Mouse (Mus musculus): Measurements from ENCODE around the gene Fsd1. TPM values are rescaled to one million over a fixed set of nuclear protein-coding genes. Genes with fewer than 3 reads are reported as not detected.
A peak's percentile ranks its signal among the peaks of the same experiment; 100 is the strongest.

Fsd1 gene
- polyA plus RNA-seq, 1 experiment: 22.0 TPM

DNA sequence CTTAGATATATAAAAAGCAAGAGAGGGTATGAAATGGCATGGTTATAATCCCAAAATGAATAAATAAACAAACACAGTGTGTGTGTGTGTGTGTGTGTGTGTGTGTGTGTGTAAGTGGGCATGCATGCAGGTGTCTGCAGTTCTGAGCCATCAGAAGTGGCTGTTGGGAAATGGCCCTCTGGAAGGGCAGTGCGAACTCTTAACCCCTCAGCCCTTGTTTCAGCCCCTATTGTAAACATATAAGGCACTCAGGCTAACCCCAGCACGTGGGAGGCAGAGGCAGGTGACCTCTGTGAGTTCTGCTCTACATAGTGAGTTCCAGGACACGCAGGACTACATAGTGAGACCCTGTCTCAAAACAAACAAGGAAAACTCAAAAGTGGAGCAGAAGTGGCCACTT, 9.0 kb upstream of the Fsd1 start:
- no peak for TF ChIP-seq EP300 (IDR thresholded peaks at IDR 0.05; ENCODE audit: insufficient read depth, low read depth, low read length)
- no peak for TF ChIP-seq POLR2A (IDR thresholded peaks at IDR 0.05; ENCODE audit: insufficient read depth, low read length)
- no peak for TF ChIP-seq CTCF (IDR thresholded peaks at IDR 0.05; ENCODE audit: low read depth, low read length)
- Histone ChIP-seq H3K27ac (ENCODE audit: insufficient read depth, low read length) (no peak overlapping the region), H3K4me3 (ENCODE audit: low read depth, low read length) (no peak overlapping the region), H3K36me3 (ENCODE audit: control insufficient read depth, insufficient read depth, low read length, poor library complexity, severe bottlenecking) (no peaks in the 10 kb centered on the region), H3K4me1 (ENCODE audit: control insufficient read depth, insufficient read depth, low read length) (no peaks in the 10 kb centered on the region), H3K27me3 (ENCODE audit: control insufficient read depth, insufficient read depth, low read length, poor library complexity, severe bottlenecking) (no peaks in the 10 kb centered on the region), H3K9ac (ENCODE audit: low read depth, poor library complexity, severe bottlenecking) (no peak overlapping the region), H3K9me3 (replicated peaks; ENCODE audit: control insufficient read depth, insufficient read depth, low read length, poor library complexity, severe bottlenecking) (no peaks in the 10 kb centered on the region)

DNA sequence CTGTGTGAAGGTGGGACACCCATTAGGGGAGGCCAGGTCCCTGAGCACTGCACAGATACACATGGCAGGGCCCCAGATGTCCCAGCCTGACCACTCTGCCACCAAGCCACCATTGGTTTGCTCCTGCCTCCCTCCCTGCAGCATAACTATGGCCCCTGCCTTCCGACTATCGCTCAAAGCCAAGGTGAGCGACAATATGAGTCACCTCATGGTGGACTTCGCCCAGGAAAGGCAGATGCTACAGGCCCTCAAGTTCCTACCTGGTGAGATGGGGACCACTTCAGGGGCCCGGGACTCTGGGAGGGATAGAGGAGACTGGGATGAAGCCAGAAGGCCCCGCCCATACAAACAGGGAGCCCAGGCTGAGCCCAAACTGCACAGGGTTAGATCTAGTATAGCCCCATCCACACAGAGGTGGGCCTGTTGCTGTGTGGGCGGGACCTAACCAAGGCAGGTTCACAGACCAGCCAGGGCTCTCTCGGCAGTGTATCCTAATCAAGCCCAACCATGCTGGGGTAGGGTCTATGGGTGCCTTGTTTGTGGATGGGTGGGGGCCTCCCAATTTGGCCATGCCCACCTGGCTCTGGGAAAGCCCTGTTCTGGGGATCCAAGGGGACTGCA, 4.1 kb downstream of the Fsd1 start:
- TF ChIP-seq CTCF (IDR thresholded peaks at IDR 0.05; ENCODE audit: low read depth, low read length) (no peak), EP300 (IDR thresholded peaks at IDR 0.05; ENCODE audit: insufficient read depth, low read depth, low read length) (no peak), POLR2A (IDR thresholded peaks at IDR 0.05; ENCODE audit: insufficient read depth, low read length) (no peak)
- no peak overlapping the region for H3K4me3 ChIP-seq (ENCODE audit: low read depth, low read length)
- no peak overlapping the region for H3K27ac ChIP-seq (ENCODE audit: insufficient read depth, low read length)
- no peaks in the 10 kb centered on the region for H3K9me3 ChIP-seq (replicated peaks; ENCODE audit: control insufficient read depth, insufficient read depth, low read length, poor library complexity, severe bottlenecking)
- H3K4me1 ChIP-seq (ENCODE audit: control insufficient read depth, insufficient read depth, low read length): no peaks in the 10 kb centered on the region
- H3K27me3 ChIP-seq (ENCODE audit: control insufficient read depth, insufficient read depth, low read length, poor library complexity, severe bottlenecking): no peaks in the 10 kb centered on the region
- H3K9ac ChIP-seq (ENCODE audit: low read depth, poor library complexity, severe bottlenecking): no peak overlapping the region
- no peaks in the 10 kb centered on the region for H3K36me3 ChIP-seq (ENCODE audit: control insufficient read depth, insufficient read depth, low read length, poor library complexity, severe bottlenecking)

DNA sequence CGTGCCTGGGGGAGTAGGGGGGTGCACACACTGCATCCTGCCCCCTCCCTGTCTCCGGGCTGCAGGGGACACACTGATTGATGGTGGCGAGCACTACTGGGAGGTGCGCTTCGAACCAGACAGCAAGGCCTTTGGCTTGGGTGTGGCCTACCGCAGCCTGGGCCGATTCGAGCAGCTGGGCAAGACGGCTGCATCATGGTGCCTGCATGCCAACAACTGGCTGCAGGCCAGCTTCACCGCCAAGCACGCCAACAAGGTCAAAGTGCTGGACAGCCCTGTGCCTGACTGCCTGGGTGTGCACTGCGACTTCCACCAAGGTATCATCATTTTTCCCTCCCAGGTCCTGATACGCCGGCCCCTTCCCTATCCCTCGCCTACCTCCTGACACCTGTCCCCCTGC, 9.7 kb downstream of the Fsd1 start:
- TF ChIP-seq POLR2A (IDR thresholded peaks at IDR 0.05; ENCODE audit: insufficient read depth, low read length) (no peak), CTCF (IDR thresholded peaks at IDR 0.05; ENCODE audit: low read depth, low read length) (no peak), EP300 (IDR thresholded peaks at IDR 0.05; ENCODE audit: insufficient read depth, low read depth, low read length) (no peak)
- Histone ChIP-seq H3K4me3 (ENCODE audit: low read depth, low read length) (no peak overlapping the region), H3K4me1 (ENCODE audit: control insufficient read depth, insufficient read depth, low read length) (no peaks in the 10 kb centered on the region), H3K27ac (ENCODE audit: insufficient read depth, low read length) (no peak overlapping the region), H3K27me3 (ENCODE audit: control insufficient read depth, insufficient read depth, low read length, poor library complexity, severe bottlenecking) (no peaks in the 10 kb centered on the region), H3K9ac (ENCODE audit: low read depth, poor library complexity, severe bottlenecking) (no peak overlapping the region), H3K36me3 (ENCODE audit: control insufficient read depth, insufficient read depth, low read length, poor library complexity, severe bottlenecking) (no peaks in the 10 kb centered on the region), H3K9me3 (replicated peaks; ENCODE audit: control insufficient read depth, insufficient read depth, low read length, poor library complexity, severe bottlenecking) (no peaks in the 10 kb centered on the region)

DNA sequence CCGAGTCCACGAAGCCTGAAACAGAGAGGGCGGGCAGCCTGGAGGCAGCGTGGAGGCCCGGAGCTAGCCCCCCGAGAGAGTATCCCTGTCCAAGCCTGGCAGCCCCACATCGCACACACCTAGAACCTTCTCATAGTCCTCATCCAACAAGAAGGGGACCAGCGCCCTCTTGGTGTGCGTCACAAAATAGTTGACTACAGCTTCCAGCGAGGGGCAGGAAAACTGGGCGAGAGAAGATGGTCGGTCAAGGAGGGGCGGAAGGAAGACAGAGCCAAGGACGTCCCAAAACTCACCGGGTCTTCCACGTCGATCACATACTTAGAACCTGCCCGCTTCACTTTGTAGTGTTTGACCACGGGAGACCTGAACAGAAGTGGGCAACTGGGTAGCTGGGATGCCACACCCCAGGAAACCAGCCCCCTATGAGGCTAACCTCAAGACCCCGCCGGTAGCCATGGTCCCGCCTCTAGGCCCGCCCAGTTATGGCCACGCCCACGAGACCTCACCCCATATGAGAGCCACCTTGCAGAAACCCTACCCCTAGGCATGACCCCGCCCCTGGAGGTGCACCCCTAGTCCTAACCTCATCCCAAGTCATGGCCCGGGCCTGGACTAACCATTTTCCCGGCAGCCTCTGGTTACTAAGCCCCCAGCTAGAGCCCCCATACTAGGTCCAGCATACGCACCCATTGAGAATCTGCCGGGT, 13.6 kb downstream of the Fsd1 start:
- Histone ChIP-seq H3K9ac (ENCODE audit: low read depth, poor library complexity, severe bottlenecking) (peak overlapping the region; percentile 4), H3K27me3 (ENCODE audit: control insufficient read depth, insufficient read depth, low read length, poor library complexity, severe bottlenecking) (no peaks in the 10 kb centered on the region), H3K4me1 (ENCODE audit: control insufficient read depth, insufficient read depth, low read length) (no peaks in the 10 kb centered on the region)

DNA sequence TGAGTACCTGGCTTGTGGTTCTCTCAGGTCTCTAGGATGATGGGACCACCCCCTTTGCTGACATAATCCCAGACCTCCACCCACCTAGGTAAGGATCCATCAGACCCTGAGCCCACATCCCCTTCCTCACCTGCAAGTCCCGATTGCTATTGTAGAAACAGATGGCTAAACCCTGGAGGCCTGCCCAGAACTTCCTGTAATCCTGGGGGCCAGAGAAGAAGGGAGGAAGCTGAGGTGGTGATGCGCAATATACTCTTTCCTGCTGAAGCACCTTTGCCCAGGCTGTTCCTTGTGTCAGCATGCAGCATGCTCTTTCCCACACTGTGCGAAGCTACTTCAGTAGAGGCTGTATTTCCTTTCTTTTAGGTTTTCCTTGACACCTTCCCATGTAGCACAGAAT, 16.7 kb downstream of the Fsd1 start:
- H3K4me1 ChIP-seq (ENCODE audit: control insufficient read depth, insufficient read depth, low read length): peaks cover 2% of the 10 kb centered on the region
- H3K27me3 ChIP-seq (ENCODE audit: control insufficient read depth, insufficient read depth, low read length, poor library complexity, severe bottlenecking): no peaks in the 10 kb centered on the region
- no peak for TF ChIP-seq POLR2A (IDR thresholded peaks at IDR 0.05; ENCODE audit: insufficient read depth, low read length)
- no peak for TF ChIP-seq EP300 (IDR thresholded peaks at IDR 0.05; ENCODE audit: insufficient read depth, low read depth, low read length)
- TF ChIP-seq CTCF (IDR thresholded peaks at IDR 0.05; ENCODE audit: low read depth, low read length): no peak

More for the DNA sequence above, 13.6 kb downstream of the Fsd1 start:
- H3K9me3 ChIP-seq (replicated peaks; ENCODE audit: control insufficient read depth, insufficient read depth, low read length, poor library complexity, severe bottlenecking): no peaks in the 10 kb centered on the region
- peak overlapping the region; percentile 63 for H3K4me3 ChIP-seq (ENCODE audit: low read depth, low read length)
- H3K27ac ChIP-seq (ENCODE audit: insufficient read depth, low read length): no peak overlapping the region
- no peak for TF ChIP-seq EP300 (IDR thresholded peaks at IDR 0.05; ENCODE audit: insufficient read depth, low read depth, low read length)
- peak; percentile 45 for TF ChIP-seq CTCF (IDR thresholded peaks at IDR 0.05; ENCODE audit: low read depth, low read length)
- no peaks in the 10 kb centered on the region for H3K36me3 ChIP-seq (ENCODE audit: control insufficient read depth, insufficient read depth, low read length, poor library complexity, severe bottlenecking)

DNA sequence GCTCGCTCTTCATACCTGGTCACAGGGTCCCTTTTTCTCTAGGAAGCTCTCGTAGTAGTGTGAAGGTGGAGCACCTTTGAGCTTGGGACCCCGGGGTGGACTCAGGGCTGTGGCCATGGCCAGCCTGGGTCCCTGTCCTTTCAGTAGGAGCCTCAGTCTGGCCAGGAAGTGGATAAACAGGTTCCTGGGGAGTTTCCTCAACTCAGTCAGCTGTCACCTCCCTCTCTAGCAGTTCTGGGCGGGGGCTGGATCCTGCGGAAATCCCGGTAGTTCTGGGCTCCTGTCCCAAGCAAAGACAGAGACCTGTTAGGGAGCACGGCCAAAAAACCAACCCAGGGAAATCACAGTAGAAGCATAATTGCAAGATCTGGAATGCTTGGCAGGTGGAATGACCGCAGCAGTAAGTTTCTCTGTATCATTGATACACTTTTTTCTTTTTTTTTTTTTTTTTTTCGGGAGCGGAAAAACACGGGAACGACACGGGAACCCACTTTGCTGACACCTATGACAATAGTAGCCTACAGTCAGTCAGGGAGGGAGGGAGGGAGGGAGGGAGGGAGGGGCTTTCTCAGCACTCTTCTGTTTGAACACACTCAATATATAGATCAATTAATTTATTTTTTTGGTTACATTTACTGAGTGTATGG, 19.2 kb downstream of the Fsd1 start, which contains the start of the genes Stap2 and Mpnd:
Gene Stap2 (minus strand): TSS at position 170 of the 647 bp plus-strand sequence.
Gene Mpnd (plus strand): TSS at position 297 of the 647 bp plus-strand sequence.
- no peak within 1 kb of the TSS for H3K4me3 ChIP-seq (ENCODE audit: low read depth, low read length)
- H3K9me3 ChIP-seq (replicated peaks; ENCODE audit: control insufficient read depth, insufficient read depth, low read length, poor library complexity, severe bottlenecking): no peaks in the 10 kb centered on the region
- no peaks in the 10 kb centered on the region for H3K27me3 ChIP-seq (ENCODE audit: control insufficient read depth, insufficient read depth, low read length, poor library complexity, severe bottlenecking)
- H3K9ac ChIP-seq (ENCODE audit: low read depth, poor library complexity, severe bottlenecking): 0 out of 2 replicates have a peak within 1 kb of the TSS, but pooled peaks have one; percentile 10
- H3K36me3 ChIP-seq (ENCODE audit: control insufficient read depth, insufficient read depth, low read length, poor library complexity, severe bottlenecking): no peaks in the 10 kb centered on the region
- TF ChIP-seq POLR2A (IDR thresholded peaks at IDR 0.05; ENCODE audit: insufficient read depth, low read length): no peak
- TF ChIP-seq EP300 (IDR thresholded peaks at IDR 0.05; ENCODE audit: insufficient read depth, low read depth, low read length): no peak
- no peak for TF ChIP-seq CTCF (IDR thresholded peaks at IDR 0.05; ENCODE audit: low read depth, low read length)
- H3K4me1 ChIP-seq (ENCODE audit: control insufficient read depth, insufficient read depth, low read length): peaks cover 8% of the 10 kb centered on the region
- H3K27ac ChIP-seq (ENCODE audit: insufficient read depth, low read length): no peak within 1 kb of the TSS

More for the DNA sequence above, 16.7 kb downstream of the Fsd1 start:
- Histone ChIP-seq H3K9ac (ENCODE audit: low read depth, poor library complexity, severe bottlenecking) (no peak overlapping the region), H3K27ac (ENCODE audit: insufficient read depth, low read length) (no peak overlapping the region), H3K9me3 (replicated peaks; ENCODE audit: control insufficient read depth, insufficient read depth, low read length, poor library complexity, severe bottlenecking) (no peaks in the 10 kb centered on the region), H3K36me3 (ENCODE audit: control insufficient read depth, insufficient read depth, low read length, poor library complexity, severe bottlenecking) (no peaks in the 10 kb centered on the region), H3K4me3 (ENCODE audit: low read depth, low read length) (no peak overlapping the region)
